Mouse (Mus musculus): ENCODE data around the gene Orc5. TPM values are rescaled to one million over a fixed set of nuclear protein-coding genes. Genes with fewer than 3 reads are reported as not detected.
"Not testable (repeated sequence)": the region's sequence is repeated elsewhere in the genome, so short reads cannot be mapped to it uniquely, and the experiment has no call there.

Orc5 gene
- total RNA-seq, 2 experiments from 2014 or later = 7.5 to 8.6 TPM

DNA sequence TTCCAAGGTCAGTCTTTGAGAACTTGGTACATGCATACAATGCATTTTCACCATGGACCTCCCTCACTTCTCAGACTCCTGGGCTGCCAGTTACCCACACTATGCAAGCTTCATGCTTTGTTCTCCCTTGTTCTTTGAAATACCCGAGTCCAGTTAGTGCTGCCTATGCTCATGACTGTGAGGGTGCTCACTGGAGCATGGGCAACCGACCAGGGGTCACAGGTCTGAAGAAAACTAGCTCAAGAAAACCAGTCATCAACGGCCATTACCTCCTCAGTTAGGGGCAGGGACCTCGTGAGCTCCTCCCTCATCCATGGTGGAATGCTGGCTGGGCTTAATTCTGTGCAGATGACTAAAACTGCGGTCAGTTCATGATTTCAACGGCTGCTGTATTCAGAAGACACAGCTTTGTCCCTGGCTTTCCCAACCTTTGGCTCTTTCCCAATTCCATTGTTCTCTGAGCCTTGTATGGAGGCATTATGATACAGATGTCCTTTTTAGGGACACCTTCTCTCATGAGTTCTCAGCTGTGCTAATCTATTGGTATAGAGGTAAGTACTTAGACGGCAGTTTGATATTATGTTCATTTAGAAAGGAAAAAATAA, 11.1 kb downstream of the Orc5 start:
- intact Hi-C loops (cut with DNase I) = loop anchor here (10.0 kb wide), 1 partner anchor 686 kb away; no protein-coding TSS in a partner anchor
- DNase-seq = no peak

DNA sequence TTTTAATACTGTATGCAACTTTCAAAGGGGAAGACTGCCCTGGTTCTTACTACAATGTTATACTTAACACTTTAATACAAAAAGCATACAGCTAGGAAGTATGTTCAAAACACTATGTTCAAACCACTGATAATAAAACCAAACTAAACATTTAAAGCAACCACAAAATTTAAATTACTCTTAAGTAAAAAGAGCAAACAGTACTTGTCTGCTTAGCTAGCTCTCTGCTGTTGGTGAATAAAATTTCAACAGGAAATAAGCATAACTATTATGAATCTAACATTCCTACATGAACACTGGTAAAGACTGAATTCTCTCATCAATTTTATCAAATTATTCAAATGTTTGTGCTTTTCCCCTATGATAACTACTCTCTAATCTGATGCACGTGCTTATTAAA, 13.5 kb downstream of the Orc5 start:
- intact Hi-C loops (cut with DNase I) = loop anchor here (10.0 kb wide), 1 partner anchor 688 kb away; no protein-coding TSS in a partner anchor
- no peak for DNase-seq

DNA sequence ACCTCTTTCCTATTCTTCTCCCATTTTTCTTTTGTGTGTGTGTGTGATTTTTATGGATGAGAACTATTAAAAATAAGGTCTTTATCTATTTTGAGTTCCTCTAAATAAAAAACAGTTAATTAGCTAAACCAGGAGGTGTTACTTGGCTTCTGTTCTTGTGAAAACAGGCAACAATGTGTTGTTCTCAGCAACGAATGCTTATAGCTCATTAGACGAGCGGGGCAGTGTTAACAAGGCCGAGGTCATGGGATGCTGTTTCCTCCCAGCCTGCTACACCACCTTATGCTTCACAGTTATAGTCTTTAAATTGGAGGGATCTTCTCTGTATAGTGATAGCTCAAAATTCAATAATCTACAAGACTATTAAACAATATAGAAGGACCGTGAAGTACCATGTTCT, 17.7 kb downstream of the Orc5 start:
- DNase-seq = no peak
- intact Hi-C loops (cut with DNase I) = loop anchor here (10.0 kb wide), 1 partner anchor 692 kb away; no protein-coding TSS in a partner anchor

DNA sequence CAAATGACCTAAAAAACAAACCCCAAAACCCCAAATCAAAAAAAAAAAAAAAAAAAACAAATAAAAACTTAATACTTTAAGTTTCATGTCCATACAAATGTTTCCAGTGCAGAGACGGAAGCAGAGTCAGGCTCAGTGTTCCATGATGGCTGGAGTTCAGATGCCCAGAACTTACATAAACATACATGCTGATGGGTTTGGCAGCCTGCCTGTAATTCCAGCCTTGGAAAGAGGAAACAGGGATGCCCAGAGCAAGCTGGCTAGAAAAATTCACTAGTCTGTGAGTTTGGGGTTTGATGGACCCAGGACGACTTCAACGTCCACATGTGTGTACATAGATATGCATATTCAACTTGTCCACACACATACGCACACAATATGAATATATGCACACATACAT, 27.6 kb downstream of the Orc5 start:
- intact Hi-C loops (cut with DNase I) = no loop called here
- no peak for DNase-seq

DNA sequence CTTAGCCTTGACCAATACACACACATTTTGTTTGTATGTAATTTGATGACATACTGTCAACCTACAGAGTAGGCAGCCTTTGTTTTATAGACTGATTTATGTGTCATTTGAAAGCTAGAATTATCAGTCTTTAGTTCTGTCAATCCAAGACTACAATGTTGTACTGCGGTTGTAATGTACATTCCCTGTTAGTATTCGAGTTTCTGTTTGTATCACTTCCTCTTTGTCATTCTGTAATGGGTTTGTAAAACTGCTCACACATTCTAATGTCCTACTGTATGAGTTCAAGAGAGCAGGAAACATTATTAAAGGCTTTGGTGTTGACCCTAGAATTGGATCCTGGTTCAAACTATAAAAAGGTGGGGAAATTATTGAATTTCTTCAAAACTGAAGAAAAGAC, 30.5 kb downstream of the Orc5 start:
- intact Hi-C loops (cut with DNase I) = no loop called here
- no peak for DNase-seq

DNA sequence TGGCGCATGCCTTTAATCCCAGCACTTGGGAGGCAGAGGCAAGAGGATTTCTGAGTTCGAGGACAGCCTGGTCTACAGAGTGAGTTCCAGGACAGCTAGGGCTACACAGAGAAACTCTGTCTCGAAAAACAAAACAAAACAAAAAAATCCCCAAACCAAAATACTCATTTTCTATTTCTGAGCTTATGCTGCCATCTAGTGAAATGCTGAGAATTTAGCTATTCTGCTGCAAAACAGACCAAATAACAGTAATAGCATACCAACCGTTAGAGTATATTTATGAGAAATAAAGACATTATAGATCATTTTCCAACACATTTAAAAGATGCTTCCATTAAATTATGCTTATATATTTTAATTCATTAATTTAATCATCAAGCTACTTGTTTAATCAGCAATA, 34.5 kb downstream of the Orc5 start:
- intact Hi-C loops (cut with DNase I); DNase-seq: not testable (repeated sequence)

DNA sequence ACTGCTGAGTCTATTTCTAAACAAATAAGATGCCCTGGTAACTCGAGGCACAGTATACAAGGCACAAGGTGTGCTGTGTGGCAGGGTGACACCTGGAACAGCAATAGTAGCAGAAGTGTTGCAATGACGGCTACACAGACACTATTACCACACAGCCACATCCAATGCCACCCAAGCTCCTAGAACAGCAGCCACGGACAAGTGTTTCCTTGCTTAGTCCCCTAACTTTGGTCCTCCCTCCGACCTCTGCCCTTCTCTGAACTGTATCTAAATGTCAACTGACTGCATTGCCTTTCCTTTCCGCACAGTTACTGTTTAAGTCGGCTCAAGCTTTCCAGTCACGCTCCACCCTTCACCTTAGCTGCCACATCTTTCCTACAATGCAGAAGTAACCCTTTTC, 36.0 kb downstream of the Orc5 start:
- intact Hi-C loops (cut with DNase I); DNase-seq: not testable (repeated sequence)

DNA sequence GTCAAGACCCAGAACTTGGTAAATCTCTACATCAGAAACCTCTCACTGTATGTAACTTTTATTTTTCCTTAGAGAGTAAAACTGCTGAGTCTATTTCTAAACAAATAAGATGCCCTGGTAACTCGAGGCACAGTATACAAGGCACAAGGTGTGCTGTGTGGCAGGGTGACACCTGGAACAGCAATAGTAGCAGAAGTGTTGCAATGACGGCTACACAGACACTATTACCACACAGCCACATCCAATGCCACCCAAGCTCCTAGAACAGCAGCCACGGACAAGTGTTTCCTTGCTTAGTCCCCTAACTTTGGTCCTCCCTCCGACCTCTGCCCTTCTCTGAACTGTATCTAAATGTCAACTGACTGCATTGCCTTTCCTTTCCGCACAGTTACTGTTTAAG, 37.6 kb downstream of the Orc5 start:
- intact Hi-C loops (cut with DNase I) = loop anchor here (2.0 kb wide), 1 partner anchor 580 kb away; no protein-coding TSS in a partner anchor
- not testable (repeated sequence) for DNase-seq

DNA sequence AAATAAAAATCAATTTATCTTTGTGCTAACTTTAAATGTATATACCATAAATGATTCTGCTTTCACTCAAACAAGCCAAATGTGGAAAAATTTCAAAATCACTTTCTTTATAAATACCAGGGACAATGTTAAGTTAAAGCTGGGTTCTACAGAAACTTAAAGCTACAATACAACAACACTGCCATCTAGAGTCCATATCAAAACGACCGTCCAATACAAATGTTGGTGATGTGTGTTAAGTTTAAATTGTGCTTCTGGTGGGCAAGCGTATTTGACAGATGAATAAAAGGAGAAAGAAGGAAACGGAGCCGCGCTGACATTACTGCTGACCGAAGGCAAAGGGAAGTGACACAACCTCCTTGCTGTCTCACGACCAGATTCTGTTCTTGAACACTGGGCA, 38.4 kb downstream of the Orc5 start:
- intact Hi-C loops (cut with DNase I) = loop anchor here (2.0 kb wide), 2 partner anchors 525 to 579 kb away; no protein-coding TSS in a partner anchor
- DNase-seq = no peak

DNA sequence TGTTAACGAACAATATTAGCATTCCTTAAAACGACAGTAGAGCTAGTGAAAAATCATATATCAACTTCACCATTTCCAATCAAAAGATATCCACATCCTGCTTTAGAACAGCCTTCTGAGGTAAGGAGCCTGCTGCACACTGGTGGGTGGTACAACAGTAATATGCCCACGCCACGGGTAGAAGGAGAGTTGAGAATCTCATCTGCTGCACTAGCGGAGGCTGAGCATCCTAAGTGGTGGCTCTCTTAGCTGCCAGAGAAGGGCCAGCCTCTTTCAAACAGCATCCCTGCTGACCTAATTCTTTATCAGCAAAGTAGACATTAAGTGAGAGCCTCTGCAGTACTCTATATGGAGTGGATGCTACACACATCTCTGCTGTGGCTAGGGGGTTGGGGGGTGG, 41.7 kb downstream of the Orc5 start:
- no peak for DNase-seq
- intact Hi-C loops (cut with DNase I) = no loop called here

DNA sequence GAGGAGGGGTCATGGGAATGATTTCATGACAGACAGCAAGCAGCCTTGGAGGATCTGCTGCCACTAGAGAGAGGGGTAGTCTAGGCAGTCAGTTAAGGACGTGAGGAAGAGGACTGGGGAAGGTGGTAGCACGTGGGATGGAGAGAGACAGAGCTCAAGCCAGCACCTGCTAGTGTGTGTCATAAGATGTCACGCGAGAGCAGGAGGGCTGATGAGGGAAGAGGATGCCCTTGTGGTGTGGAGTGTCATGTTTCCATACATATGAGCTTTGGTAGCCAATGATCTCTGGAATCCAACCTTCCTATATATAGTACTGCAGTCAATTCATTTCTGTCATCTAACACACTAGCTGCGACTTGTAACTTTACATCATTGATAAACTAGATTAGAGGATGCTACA, 50.8 kb downstream of the Orc5 start:
- no peak for DNase-seq
- intact Hi-C loops (cut with DNase I) = no loop called here

DNA sequence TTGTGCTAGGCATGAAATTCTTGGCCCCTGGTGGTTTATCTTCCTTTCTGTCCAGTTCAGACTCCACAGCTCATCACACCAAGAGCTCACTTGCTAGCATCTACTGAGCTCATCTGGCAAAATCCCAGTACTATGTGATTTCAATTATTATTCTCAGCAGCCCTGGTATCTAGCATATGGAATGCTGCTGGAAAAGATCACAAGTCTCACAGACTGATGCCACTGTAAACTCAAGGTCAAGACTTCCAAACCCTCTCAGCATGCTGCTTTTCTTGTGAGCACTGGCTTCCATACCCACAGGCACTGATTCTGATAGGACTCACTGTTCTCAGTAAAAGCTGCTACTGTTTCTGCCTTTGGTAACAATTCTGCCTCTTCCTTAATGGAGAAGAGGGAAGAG, 59.1 kb downstream of the Orc5 start:
- intact Hi-C loops (cut with DNase I) = no loop called here
- DNase-seq = no peak

DNA sequence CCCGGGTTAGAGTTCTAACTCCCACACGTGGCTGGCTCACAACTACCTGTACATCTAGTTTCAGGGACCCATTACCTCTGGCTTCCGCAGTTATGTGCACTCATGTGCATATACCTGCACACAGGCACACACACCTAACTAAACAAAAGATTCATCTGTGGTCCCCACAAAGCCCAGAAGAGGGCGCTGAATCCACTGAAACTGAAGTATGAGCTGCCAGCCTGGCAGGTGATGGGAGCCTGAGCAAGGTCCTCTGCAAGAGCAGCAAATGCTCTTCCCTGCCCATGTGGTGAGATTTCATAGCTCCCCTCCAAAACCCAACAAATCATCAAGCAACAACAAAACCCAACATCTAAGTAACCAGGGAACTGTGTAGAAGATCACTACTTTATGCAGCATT, 61.1 kb downstream of the Orc5 start:
- DNase-seq = no peak
- intact Hi-C loops (cut with DNase I) = no loop called here

DNA sequence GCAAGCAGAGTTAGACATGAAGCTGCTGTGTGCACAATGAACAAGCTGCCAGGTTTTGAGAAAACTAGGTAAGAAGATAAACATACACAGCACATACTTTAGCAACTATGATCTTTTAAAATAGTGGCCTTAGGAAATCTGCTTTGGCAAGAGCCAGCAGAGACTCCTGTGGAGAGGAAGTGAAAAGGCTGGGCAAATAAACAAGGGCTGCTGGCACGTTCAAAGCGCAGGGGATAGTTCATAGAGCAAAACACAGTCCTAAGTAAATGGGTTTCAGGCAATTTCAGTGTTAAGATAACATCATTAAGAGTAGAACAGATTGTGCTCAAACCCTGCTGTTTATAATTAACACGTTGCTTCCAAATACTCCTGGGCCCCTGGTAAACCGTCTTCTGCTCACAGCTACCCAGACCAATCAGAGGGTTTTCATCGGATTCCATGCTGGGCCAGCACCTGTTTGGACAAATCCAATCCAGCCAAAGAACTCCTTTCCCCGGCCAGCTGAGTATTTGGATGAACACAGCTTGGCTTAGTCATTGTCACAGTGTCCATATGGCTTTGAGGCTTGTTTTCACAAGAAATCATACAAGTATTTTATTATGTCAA, 63.5 kb downstream of the Orc5 start:
- intact Hi-C loops (cut with DNase I) = no loop called here
- no peak for DNase-seq

DNA sequence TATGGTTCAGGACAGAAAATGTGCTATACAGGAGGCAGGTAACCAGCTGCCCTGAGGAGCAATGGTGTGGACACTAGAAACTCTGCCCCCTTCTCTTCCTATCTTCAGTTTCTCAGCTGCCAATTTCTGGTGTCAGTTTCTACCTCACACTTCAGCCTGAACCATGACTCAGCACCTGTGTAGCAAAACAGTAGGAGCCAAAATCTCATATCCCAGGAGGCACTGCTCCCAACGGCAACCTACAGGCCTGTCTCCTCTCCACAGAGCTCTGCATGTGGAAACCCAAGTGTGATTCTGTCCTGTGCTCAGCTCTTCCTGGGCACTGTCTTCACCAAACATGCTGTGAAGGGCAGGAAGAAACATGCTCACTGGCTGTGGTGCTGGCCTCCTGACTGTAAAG, 64.5 kb downstream of the Orc5 start:
- DNase-seq = no peak
- intact Hi-C loops (cut with DNase I) = no loop called here

DNA sequence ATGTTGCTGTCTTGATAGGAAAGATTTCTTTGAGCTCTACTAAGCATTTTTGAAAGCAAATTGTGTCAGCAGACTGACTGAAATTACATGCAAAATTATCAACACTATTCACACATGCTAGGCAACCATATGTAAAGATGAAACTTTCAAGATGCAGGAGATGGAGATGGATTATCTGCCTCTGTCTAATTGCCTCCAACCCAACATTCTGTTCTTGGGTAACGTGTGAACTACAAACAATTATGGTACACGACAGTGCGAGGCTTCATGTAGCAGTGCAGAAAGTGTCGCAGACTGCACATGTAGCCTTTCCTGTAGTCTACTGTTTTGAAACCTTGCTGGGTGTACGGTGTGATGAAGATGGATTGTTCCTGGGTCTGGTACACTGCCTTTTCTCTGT, 67.7 kb downstream of the Orc5 start:
- intact Hi-C loops (cut with DNase I) = no loop called here

DNA sequence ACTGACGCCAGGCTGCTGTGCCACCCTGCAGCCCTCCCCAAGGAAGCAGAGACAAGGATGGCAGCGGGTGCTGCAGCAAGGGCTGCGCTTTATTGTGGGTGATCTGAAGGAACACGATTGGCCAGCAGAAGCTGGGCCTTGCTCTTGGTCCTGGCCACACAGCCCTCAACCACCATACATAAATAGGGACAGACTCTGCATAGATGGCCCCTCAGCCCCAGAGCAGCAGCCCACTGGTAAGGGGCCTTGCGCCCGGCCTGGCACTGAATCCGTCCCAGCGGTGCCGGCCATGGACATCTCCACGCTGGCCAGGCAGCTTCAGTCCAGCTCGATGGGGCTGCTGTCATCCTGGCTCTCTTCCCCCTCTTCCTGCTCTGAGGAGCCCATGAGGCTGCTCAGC, 77.8 kb downstream of the Orc5 start:
- intact Hi-C loops (cut with DNase I); DNase-seq: not testable (repeated sequence)

More for the DNA sequence above, 67.7 kb downstream of the Orc5 start:
- DNase-seq = no peak

DNA sequence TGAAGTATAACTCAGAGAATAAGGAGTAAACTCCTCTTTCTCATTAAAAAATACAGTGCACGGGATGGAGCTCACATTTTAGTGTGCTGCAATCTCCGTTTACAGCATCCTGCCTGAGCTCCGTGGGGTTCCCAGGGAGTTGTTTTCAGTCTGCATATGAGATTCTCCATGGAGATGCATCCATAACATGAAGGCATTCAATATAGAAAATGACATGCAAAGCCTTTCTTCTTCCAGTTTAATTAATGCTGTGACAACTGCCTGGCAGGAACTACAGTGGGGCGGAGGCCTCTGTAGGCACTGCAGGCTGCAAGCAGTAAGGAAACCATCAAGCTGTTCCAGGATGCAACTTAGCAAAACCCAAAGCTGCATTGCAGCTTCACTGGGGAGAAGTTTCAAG, 79.0 kb downstream of the Orc5 start:
- DNase-seq = no peak
- intact Hi-C loops (cut with DNase I) = no loop called here

DNA sequence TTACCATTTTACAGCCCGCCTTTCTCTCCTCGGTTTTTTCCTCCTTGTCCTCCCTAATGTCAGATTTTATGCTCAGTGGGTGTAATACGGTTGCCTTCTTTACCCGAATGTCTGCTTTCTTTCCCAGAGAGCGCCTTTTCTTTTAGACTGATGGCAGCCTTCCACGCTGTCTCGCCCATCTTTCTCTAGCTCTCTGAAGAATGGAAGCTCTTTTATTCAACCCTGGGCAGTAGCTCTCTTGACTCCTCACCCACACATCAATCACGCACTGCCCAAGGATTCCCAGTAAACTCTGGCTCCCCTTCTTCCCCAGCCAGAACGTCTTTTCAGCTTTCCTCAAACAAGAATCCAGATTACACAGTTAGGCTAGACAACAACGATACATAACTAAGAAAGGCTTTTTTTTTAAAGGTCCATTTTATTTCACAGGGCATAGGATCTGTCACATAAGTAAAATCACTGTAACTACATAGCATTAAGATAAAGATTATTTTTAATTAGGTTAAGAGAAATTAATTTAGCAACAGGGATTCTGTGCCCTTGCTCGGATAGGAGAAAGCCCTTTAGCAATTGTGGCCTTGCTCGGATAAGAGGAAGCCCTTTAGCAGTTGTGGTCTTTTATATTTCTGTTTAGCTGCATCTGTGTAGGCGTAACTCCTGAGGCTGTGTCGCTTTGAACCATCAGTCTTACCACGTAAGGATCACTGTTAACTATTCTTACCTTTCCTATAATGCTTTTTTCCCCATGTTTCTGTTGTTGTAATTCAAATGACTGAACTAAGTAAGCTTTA, 97.2 kb downstream of the Orc5 start:
- intact Hi-C loops (cut with DNase I) = no loop called here
- DNase-seq = no peak

DNA sequence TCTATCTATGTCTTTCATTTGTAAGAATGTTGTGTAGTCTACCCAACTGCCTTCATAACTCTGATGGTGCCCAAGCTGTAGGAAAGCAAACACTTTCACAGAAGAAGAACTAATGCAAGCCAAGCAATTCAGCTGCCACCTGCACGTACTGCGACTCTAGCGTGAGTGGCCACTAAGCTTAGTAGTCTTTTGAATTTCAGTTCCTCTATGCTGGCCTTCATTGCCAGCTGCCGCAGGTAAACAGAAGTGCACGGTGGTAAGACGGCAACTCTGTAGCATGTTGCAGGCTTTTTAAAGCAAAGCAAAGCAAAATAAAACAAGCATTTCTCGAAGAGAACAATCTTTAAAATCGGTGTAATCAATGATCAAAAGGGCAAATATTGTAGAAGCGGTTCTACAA, 97.8 kb downstream of the Orc5 start:
- no peak for DNase-seq

DNA sequence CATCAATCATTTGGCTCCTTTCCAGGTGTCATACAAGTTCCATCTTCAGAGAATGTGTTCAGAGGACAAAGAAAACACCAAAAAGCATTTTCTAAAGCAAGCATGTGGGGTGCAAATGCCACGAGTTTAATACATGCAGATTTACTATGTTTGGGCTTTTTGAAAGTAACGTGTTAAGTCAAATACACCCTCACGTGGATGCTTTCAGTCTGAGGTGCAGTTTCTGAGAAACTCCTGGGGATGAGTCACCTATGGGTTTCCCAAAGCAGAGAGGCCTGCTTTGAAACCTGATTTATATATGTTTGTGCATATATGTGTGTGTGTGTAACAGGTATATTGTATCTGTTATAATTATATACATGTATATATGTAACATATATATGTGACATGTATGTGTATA, 98.5 kb downstream of the Orc5 start:
- intact Hi-C loops (cut with DNase I) = no loop called here
- DNase-seq = no peak

More for the DNA sequence above, 97.8 kb downstream of the Orc5 start:
- intact Hi-C loops (cut with DNase I) = no loop called here

DNA sequence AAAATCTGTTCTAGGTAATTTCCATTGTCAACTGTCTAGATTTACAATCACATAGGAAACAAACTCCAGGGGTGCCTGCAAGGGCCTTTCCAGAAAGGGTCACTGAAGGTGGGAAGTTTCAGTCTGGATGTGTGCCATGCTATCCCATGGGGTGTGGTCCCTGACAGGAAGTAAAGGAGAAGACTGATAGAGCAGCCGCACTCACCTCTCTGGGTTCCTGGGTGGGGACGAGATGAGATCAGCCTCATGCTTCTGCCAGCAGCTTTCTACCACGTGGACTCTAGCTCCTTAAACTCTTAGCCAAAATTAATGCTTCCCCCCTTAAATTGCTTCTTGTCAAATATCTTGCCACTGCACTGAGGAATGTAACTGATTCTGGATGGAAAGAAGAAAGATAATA, 100.7 kb downstream of the Orc5 start:
- intact Hi-C loops (cut with DNase I) = no loop called here
- no peak for DNase-seq
